Mouse (Mus musculus): ENCODE measurements at regions not wholly inside any gene's neighbourhood (a gene's known extent, or its start where the extent isn't known, plus 50 kb on each side); places are given as distances from the start of the nearest gene placed in this dataset.

- DNase-seq (ENCODE audit: low spot score): no peak
- no peak for ATAC-seq (ENCODE audit: low FRiP score)
- Histone ChIP-seq H3K36me3 (ENCODE audit: insufficient read depth, low read length) (no peaks in the 10 kb centered on the region), H3K27me3 (ENCODE audit: insufficient read depth, low read length) (no peaks in the 10 kb centered on the region), H3K4me2 (ENCODE audit: low read depth, low read length, poor library complexity, severe bottlenecking) (no peak overlapping the region), H3K9ac (replicated peaks; ENCODE audit: low read length, poor library complexity, severe bottlenecking) (no peak overlapping the region), H3K27ac (ENCODE audit: low read depth, low read length) (no peak overlapping the region), H3K4me3 (ENCODE audit: low read depth, low read length) (no peak overlapping the region), H3K4me1 (ENCODE audit: insufficient read depth, low read length) (no peaks in the 10 kb centered on the region), H3K9me3 (ENCODE audit: low read length) (no peaks in the 10 kb centered on the region)
- WGBS: 74% methylated on average over 3 of the region's 3 CpGs
- no peak for TF ChIP-seq CTCF (IDR thresholded peaks at IDR 0.05)
Observed at GRCm38 (mm10) chr10:24464377-24464776, 130.9 kb upstream of the Ccn2 start.

GRCm38 (mm10) chr10:24469741-24470140, 125.5 kb upstream of the Ccn2 start:
- Histone ChIP-seq H3K27me3 (ENCODE audit: insufficient read depth, low read length) (no peaks in the 10 kb centered on the region), H3K4me1 (ENCODE audit: insufficient read depth, low read length) (no peaks in the 10 kb centered on the region), H3K36me3 (ENCODE audit: insufficient read depth, low read length) (no peaks in the 10 kb centered on the region), H3K27ac (ENCODE audit: low read depth, low read length) (no peak overlapping the region), H3K9ac (replicated peaks; ENCODE audit: low read length, poor library complexity, severe bottlenecking) (no peak overlapping the region), H3K4me3 (ENCODE audit: low read depth, low read length) (no peak overlapping the region), H3K4me2 (ENCODE audit: low read depth, low read length, poor library complexity, severe bottlenecking) (no peak overlapping the region), H3K9me3 (ENCODE audit: low read length) (no peaks in the 10 kb centered on the region)
- TF ChIP-seq CTCF (IDR thresholded peaks at IDR 0.05): no peak
- 88% methylated on average over 1 of the region's 1 CpGs for WGBS
- ATAC-seq (ENCODE audit: low FRiP score): no peak
- no peak for DNase-seq (ENCODE audit: low spot score)

- no peak overlapping the region for H3K27ac ChIP-seq (ENCODE audit: low read depth, low read length)
- H3K4me3 ChIP-seq (ENCODE audit: low read depth, low read length): no peak overlapping the region
- H3K27me3 ChIP-seq (ENCODE audit: insufficient read depth, low read length): no peaks in the 10 kb centered on the region
- no peaks in the 10 kb centered on the region for H3K36me3 ChIP-seq (ENCODE audit: insufficient read depth, low read length)
- DNase-seq (ENCODE audit: low spot score) (no peak), ATAC-seq (ENCODE audit: low FRiP score) (no peak)
- TF ChIP-seq CTCF (IDR thresholded peaks at IDR 0.05): no peak
- no peaks in the 10 kb centered on the region for H3K4me1 ChIP-seq (ENCODE audit: insufficient read depth, low read length)
- no peak overlapping the region for H3K4me2 ChIP-seq (ENCODE audit: low read depth, low read length, poor library complexity, severe bottlenecking)
- WGBS: 85% methylated on average over 2 of the region's 2 CpGs
- no peaks in the 10 kb centered on the region for H3K9me3 ChIP-seq (ENCODE audit: low read length)
- no peak overlapping the region for H3K9ac ChIP-seq (replicated peaks; ENCODE audit: low read length, poor library complexity, severe bottlenecking)
Observed at GRCm38 (mm10) chr10:24471521-24471920, 123.7 kb upstream of the Ccn2 start.

GRCm38 (mm10) chr10:24476288-24476687, 119.0 kb upstream of the Ccn2 start:
- no peak overlapping the region for H3K9ac ChIP-seq (replicated peaks; ENCODE audit: low read length, poor library complexity, severe bottlenecking)
- H3K4me1 ChIP-seq (ENCODE audit: insufficient read depth, low read length): no peaks in the 10 kb centered on the region
- H3K4me3 ChIP-seq (ENCODE audit: low read depth, low read length): no peak overlapping the region
- no peaks in the 10 kb centered on the region for H3K36me3 ChIP-seq (ENCODE audit: insufficient read depth, low read length)
- TF ChIP-seq CTCF (IDR thresholded peaks at IDR 0.05): no peak
- H3K27ac ChIP-seq (ENCODE audit: low read depth, low read length): no peak overlapping the region
- H3K27me3 ChIP-seq (ENCODE audit: insufficient read depth, low read length): no peaks in the 10 kb centered on the region
- H3K4me2 ChIP-seq (ENCODE audit: low read depth, low read length, poor library complexity, severe bottlenecking): no peak overlapping the region
- DNase-seq (ENCODE audit: low spot score) (no peak), ATAC-seq (ENCODE audit: low FRiP score) (no peak)
- H3K9me3 ChIP-seq (ENCODE audit: low read length): no peaks in the 10 kb centered on the region

GRCm38 (mm10) chr10:24478535-24478934, 116.7 kb upstream of the Ccn2 start:
- H3K9ac ChIP-seq (replicated peaks; ENCODE audit: low read length, poor library complexity, severe bottlenecking): no peak overlapping the region
- ATAC-seq (ENCODE audit: low FRiP score): no peak
- no peak for DNase-seq (ENCODE audit: low spot score)
- no peak overlapping the region for H3K4me2 ChIP-seq (ENCODE audit: low read depth, low read length, poor library complexity, severe bottlenecking)
- no peaks in the 10 kb centered on the region for H3K9me3 ChIP-seq (ENCODE audit: low read length)
- no peaks in the 10 kb centered on the region for H3K36me3 ChIP-seq (ENCODE audit: insufficient read depth, low read length)
- H3K27ac ChIP-seq (ENCODE audit: low read depth, low read length): no peak overlapping the region
- no peaks in the 10 kb centered on the region for H3K4me1 ChIP-seq (ENCODE audit: insufficient read depth, low read length)
- TF ChIP-seq CTCF (IDR thresholded peaks at IDR 0.05): no peak
- no peak overlapping the region for H3K4me3 ChIP-seq (ENCODE audit: low read depth, low read length)
- no peaks in the 10 kb centered on the region for H3K27me3 ChIP-seq (ENCODE audit: insufficient read depth, low read length)
- 91% methylated on average over 2 of the region's 2 CpGs for WGBS

GRCm38 (mm10) chr10:24479148-24479547, 116.1 kb upstream of the Ccn2 start:
- DNase-seq (ENCODE audit: low spot score): no peak
- WGBS: 85% methylated on average over 11 of the region's 11 CpGs
- H3K4me1 ChIP-seq (ENCODE audit: insufficient read depth, low read length): no peaks in the 10 kb centered on the region
- no peaks in the 10 kb centered on the region for H3K9me3 ChIP-seq (ENCODE audit: low read length)
- H3K27ac ChIP-seq (ENCODE audit: low read depth, low read length): no peak overlapping the region
- no peak for TF ChIP-seq CTCF (IDR thresholded peaks at IDR 0.05)
- H3K36me3 ChIP-seq (ENCODE audit: insufficient read depth, low read length): no peaks in the 10 kb centered on the region
- no peak overlapping the region for H3K4me3 ChIP-seq (ENCODE audit: low read depth, low read length)
- no peak for ATAC-seq (ENCODE audit: low FRiP score)
- no peaks in the 10 kb centered on the region for H3K27me3 ChIP-seq (ENCODE audit: insufficient read depth, low read length)
- H3K9ac ChIP-seq (replicated peaks; ENCODE audit: low read length, poor library complexity, severe bottlenecking): no peak overlapping the region
- no peak overlapping the region for H3K4me2 ChIP-seq (ENCODE audit: low read depth, low read length, poor library complexity, severe bottlenecking)

Measured in midbrain, postnatal 0 days (tissue).